Mouse (Mus musculus): ENCODE data around the gene Tmem269.

GRCm38 (mm10) chr4:119255351-119255750 is 37.3 kb upstream of the Tmem269 start, which contains the start of gene Cldn19:
- TF ChIP-seq MAFK (IDR thresholded peaks at IDR 0.05; ENCODE audit: insufficient read depth, low read depth, low read length) (no peak), ZC3H11A (IDR thresholded peaks at IDR 0.05; ENCODE audit: borderline replicate concordance, low read depth, low read length) (no peak)

Measured in ES-E14 (cell line).